Mouse (Mus musculus): ENCODE measurements at regions not wholly inside any gene's neighbourhood (a gene's known extent, or its start where the extent isn't known, plus 50 kb on each side); places are given as distances from the start of the nearest gene placed in this dataset.
"Not testable (repeated sequence)": the region's sequence is repeated elsewhere in the genome, so short reads cannot be mapped to it uniquely, and the experiment has no call there.

DNA sequence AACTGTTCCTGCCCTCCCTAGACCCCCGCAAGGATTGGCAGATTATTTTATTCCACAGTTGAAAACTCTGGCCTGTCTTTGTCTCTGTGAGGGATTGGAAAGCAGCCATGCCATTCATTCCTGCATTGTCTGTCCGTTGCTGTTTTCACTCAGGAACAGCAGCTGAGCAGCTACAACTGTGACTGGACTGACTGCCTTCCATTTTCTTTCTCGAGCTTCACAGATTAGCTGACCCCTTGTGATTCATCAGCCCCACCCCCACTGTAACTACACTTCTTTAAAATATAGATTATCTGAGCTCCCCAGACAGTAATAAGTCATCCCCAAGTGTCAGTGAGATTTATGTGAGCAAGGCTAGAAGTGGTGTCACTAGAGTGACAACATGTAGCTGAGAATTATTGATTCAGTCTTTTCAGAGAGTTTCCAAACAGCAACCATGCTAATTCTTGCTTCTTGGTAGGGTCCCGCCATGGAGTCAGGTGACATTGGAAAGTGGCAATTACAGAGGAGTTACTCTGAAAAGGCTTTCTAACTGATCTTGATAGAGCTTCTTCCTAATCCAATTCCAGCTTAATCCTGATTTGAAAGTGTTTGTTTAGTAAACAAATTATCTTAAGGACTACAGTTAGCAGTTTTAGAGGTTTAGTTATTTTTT, 496.7 kb upstream of the Olfr1507 start:
- not testable (repeated sequence) for TF ChIP-seq CTCF (IDR thresholded peaks at IDR 0.05; ENCODE audit: insufficient read depth, low read length); POLR2A (IDR thresholded peaks at IDR 0.05; ENCODE audit: borderline replicate concordance, extremely low read depth, low read depth, low read length)
